Mouse (Mus musculus) CH12.LX (cell line): ENCODE results near the gene Ppp4r3b. TPM values are rescaled to one million over a fixed set of nuclear protein-coding genes. Genes with fewer than 3 reads are reported as not detected.

ENCODE experiments used
- polyA plus RNA-seq: library from polyadenylated mRNA; unstranded; fragments of >175 nt; gene quantifications from 2 replicates; pipeline ENCODE4 v1.2.1, GENCODE M21; 2012; ENCODE audit warnings: low read depth; ENCODE audit not compliant: insufficient read length
- total RNA-seq, 2 experiments: library from RNA; depleted of rRNA; stranded (reverse); fragments of 300-350 nt in 1 of 2; fragments of >200 nt in 1 of 2; gene quantifications; 2 replicates each; pipeline ENCODE4 v1.2.3; 2012 to 2014

Ppp4r3b gene
- total and polyA plus RNA-seq, 3 experiments: 95.5 to 127 (median 116) TPM

Other genes starting within 250 kb of the Ppp4r3b start
- 65.5 and 73.9 TPM in 2 replicates for gene Pnpt1, start 42.1 kb upstream of the Ppp4r3b start, total RNA-seq (2012; rRNA removed)
- 137 and 158 TPM in 2 replicates for gene Pnpt1, start 42.1 kb upstream of the Ppp4r3b start, total RNA-seq (2014; rRNA removed)
- 71.3 and 73.6 TPM in 2 replicates for gene Pnpt1, start 42.1 kb upstream of the Ppp4r3b start, polyA plus RNA-seq
- 26.5 and 27.8 TPM in 2 replicates for gene Cfap36, start 74.5 kb downstream of the Ppp4r3b start, total RNA-seq (2012; rRNA removed)
- gene Cfap36, start 74.5 kb downstream of the Ppp4r3b start, total RNA-seq (2014; rRNA removed): 37.6 and 38.2 TPM in 2 replicates
- gene Cfap36, start 74.5 kb downstream of the Ppp4r3b start, polyA plus RNA-seq: 38.7 and 49.5 TPM in 2 replicates
- gene Ccdc88a, start 200.8 kb downstream of the Ppp4r3b start, total RNA-seq (2012; rRNA removed): 13.5 and 13.7 TPM in 2 replicates
- 15.2 and 16.8 TPM in 2 replicates for gene Ccdc88a, start 200.8 kb downstream of the Ppp4r3b start, total RNA-seq (2014; rRNA removed)
- 21.9 and 26.1 TPM in 2 replicates for gene Ccdc88a, start 200.8 kb downstream of the Ppp4r3b start, polyA plus RNA-seq